Mouse (Mus musculus): ENCODE results near the gene Trrap. TPM values are rescaled to one million over a fixed set of nuclear protein-coding genes. Genes with fewer than 3 reads are reported as not detected.
"Not testable (repeated sequence)": the region's sequence is repeated elsewhere in the genome, so short reads cannot be mapped to it uniquely, and the experiment has no call there.

Gene Trrap
- polyA plus RNA-seq (2012; rRNA removed): 98.4 and 103 TPM in 2 replicates

DNA sequence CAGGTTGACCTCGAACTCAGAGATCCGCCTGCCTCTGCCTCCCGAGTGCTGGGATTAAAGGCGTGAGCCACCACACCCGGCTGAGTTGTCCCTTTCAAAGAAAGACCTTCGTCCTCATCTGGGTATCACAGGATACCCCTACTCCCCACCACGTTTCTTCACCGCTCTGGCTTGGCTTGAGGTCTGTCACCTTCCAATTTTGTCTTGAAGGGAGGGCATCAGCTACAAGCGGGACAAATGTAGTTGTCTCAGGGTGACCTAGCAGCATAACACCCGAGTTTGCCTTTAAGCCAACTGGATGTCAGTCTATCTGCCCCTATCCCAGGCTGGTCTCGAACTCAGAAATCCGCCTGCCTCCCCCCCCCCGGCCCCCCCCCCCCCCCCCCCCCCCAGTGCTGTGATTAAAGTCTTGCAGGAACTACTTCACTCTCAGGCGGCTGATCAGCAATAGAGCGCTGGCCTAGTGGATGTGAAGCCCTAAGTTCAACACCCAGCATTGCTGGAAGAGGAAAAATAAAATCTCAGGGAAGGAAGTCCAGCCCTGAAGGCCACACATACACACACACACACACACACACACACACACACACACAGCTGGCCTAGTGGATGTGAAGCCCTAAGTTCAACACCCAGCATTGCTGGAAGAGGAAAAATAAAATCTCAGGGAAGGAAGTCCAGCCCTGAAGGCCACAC lies at the start of gene Trrap:
Gene Trrap (plus strand): TSS at position 627 of the 693 bp plus-strand sequence.
- DNase-seq (ENCODE audit: low read depth): not testable (repeated sequence)

- DNase-seq (ENCODE audit: low read depth): no peak
Observed at GRCm38 (mm10) chr5:144719781-144720180, 47.8 kb upstream of the Trrap start.

GRCm38 (mm10) chr5:144720281-144720680 lies 47.3 kb upstream of the Trrap start:
- no peak for DNase-seq (ENCODE audit: low read depth)

- DNase-seq (ENCODE audit: low read depth): no peak
Observed at GRCm38 (mm10) chr5:144724926-144725325, 42.6 kb upstream of the Trrap start.

GRCm38 (mm10) chr5:144725554-144725953 lies 42.0 kb upstream of the Trrap start:
- no peak for DNase-seq (ENCODE audit: low read depth)

DNA sequence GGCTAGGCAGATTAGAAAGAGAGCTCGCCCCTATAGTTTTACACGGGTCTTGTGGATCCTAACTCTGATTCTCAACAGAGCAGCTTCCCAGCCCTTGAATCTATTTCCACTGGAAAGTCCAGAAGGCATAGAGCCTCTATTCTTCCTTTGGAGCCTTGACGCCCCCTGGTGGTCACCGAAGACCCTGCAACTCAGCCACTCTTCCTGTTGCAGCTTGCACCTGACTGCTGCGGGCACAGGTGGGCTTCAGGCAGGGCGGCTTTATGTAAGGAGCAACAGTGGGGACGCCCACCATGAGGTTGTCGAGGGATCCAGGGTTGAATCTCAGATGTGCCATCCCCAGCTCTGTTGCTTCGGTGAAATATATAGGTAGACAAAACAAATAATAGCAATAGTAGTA lies 40.4 kb upstream of the Trrap start:
- DNase-seq (ENCODE audit: low read depth): no peak

GRCm38 (mm10) chr5:144728237-144728636 lies 39.3 kb upstream of the Trrap start:
- DNase-seq (ENCODE audit: low read depth): no peak

- DNase-seq (ENCODE audit: low read depth): no peak
Observed at GRCm38 (mm10) chr5:144729216-144729615, 38.3 kb upstream of the Trrap start.

DNA sequence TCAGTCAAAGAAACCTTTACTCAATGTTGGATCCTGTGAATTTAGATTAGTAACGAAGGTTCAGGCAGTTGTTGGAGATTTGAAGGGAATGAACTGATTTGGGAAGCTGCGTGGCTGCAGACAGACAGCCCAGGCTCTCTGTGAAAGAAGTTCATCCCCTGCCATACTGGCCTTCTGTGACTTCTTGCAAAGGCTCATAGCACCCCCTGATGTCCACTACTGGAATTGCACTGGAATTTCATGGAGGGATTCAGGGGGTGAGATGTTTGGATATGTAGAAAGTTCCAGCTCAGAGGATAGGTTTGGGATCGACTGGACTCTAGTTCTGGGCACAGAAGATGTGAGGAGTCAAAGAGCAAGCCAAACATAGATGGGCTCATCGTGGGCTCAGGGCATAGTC lies 33.6 kb upstream of the Trrap start:
- no peak for DNase-seq (ENCODE audit: low read depth)

DNA sequence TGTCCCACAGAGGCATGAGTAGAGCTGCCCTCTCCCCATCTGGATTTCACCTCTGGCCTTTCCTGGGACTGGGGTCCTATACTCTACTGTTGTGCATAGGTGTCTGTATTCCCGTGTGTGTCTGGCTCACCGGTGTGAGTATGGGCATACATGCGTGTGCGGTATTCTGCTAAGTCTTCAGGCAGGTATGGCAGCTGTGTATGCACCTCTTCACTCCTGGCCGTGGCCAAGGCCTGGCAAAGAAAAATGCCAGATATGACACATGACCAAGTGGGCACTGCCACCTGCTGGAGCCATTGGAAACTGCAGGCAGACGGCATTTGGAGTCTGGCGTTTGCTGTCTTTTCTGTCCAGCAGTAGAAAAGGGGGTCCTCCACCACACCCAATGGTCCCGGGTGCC lies 32.6 kb upstream of the Trrap start:
- no peak for DNase-seq (ENCODE audit: low read depth)

DNA sequence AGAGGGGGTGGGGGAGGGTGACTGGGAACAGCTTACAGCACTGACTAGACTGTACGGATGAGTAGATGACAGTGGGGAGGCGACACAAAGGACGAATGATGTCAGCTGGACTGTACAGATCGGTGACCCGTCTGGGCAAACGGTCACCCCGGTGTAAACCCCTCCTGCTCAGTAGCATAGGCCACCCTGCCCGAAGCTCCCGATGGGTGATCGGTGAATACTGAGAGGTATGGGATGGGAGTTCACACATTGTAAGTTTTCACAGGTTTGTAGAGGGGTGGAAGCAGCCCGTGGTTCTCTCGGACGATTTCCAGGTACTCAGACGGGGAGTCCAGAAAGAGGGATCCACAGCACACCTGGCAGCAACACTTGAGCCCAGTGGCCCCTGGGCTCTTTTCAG lies 30.4 kb upstream of the Trrap start:
- no peak for DNase-seq (ENCODE audit: low read depth)

DNA sequence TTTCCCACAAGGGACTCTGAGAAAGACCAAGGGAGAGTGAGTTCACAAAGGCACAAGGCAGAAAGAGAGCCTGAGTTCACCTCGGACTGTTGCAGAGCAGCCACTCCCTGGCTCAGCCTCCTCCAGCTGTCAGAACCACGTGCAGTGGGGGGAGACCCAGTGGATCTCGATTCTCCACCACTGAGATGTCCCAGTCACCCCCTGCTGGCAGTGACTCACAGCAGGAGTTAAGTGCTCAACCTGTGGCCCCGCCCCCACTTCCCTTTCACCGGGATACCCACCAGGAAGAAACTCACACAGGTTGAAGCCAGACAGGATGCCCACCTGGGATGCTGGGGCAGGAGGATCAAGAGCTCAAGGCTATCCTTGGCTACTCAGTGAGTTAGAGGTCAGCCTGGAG lies 15.1 kb upstream of the Trrap start:
- DNase-seq (ENCODE audit: low read depth): no peak

GRCm38 (mm10) chr5:144753041-144753440 lies 14.5 kb upstream of the Trrap start:
- DNase-seq (ENCODE audit: low read depth): no peak

DNA sequence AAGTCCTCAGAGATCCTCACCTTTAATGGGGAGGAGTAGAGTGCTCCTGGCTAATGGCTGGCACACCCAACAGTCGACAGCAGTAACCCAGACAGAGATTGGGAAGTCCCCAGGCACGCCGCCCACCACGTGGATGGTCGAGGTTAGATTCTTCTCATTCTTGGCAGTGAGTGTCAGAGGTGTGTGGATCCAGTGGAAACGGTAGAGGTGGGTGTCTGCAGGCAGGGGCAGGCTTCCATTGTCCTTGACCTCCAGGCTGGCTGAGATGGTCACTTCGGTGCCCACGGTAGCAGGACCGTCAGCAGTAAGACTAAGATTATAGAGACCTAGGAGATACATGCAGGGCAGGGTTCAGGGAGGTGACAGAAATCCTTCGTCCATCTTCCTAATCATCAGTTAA lies 12.3 kb upstream of the Trrap start:
- DNase-seq (ENCODE audit: low read depth): no peak

DNA sequence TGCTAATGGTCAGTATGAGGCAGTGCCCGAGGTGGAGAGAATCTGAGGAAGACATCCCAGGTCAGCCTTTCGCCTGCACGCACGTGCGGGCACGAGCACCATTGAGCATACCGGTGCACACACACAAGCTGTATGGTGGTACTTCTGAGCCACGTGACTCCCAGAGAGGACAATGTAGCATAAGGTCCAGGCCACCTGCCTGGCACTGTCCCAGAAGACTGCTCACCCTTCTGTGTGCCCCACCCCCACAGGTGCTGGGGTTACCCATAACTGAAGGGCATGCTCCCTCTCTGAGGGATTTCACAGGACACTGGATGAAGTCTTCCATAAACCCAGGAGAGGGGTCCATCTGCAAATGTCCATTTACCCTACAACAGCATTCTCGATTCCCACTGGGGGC lies 10.1 kb upstream of the Trrap start:
- DNase-seq (ENCODE audit: low read depth): no peak

GRCm38 (mm10) chr5:144758422-144758821 lies 9.1 kb upstream of the Trrap start:
- DNase-seq (ENCODE audit: low read depth): no peak

- no peak for DNase-seq (ENCODE audit: low read depth)
Observed at GRCm38 (mm10) chr5:144761161-144761868, 6.2 kb upstream of the Trrap start, which contains the start of gene Tmem130. Gene Tmem130, minus strand, starts transcription at chr5:144761818.

DNA sequence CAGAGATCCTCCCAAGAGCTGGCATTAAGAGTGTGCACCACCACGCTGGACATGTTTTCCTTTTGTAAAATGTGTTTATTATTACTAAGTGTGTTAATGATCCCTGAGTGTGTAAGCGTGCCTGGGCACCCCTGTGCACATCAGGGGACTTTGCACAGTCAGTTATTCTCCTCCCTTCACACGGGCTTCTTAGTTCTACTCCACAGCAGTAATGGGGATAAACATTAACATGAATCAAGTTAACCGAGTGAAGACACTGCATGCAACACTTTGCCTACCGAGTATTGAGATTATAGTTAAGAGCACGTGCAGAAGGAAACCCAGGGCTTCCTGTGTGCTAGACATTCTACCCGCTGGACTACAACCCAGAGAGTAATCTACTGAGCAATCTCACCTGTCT lies 1.5 kb upstream of the Trrap start:
- DNase-seq (ENCODE audit: low read depth): no peak

GRCm38 (mm10) chr5:144766646-144767045 lies 886 bp upstream of the Trrap start:
- DNase-seq (ENCODE audit: low read depth): no peak

DNA sequence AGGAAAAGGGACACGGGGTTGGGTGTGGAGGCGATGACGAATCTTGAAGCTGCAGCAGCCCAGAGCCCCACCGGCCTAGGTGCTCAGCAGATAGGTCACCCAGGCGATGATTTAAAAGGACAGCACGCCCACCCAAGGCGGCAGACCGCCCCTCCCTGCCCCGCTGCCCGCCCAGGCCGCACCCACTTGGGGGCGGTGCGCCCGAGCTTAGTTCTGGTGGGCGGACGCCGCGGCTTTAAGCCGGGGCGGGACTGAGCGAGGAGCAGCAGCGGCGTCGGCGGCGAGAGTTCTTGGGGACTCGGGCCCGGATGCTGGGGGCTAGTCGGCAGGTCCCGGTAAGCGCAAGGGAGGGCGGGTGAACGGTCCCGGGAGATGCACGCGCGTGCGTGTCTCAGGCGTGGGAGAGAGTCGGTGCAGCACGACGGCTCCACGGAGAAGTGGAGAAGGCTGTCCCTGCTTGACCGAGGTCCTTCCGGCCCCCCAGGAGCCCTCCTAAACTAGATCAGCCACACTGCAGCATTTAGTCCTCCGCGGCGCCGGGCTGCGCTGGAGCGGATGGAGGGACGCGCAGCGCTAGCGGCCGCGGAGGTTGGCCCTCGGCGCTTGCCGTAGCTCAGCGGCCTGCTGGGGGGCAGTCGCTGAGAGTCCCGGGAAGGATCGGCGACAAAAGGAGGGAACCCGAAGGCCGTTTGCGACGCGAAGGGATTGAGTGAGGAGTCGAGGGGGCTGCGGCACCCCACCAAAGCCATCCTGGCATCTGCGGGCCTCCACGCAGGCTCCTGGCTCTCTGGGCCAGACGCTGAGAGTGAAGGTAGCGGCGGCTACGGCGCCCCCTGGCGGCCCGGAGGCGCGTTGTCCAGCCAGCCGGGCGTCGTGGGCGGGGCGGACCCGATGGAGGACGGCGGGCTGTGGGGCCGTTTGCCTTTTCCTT lies 644 bp downstream of the Trrap start:
- no peak for DNase-seq (ENCODE audit: low read depth)

GRCm38 (mm10) chr5:144769067-144769482 lies 1.5 kb downstream of the Trrap start:
- DNase-seq (ENCODE audit: low read depth): no peak

DNA sequence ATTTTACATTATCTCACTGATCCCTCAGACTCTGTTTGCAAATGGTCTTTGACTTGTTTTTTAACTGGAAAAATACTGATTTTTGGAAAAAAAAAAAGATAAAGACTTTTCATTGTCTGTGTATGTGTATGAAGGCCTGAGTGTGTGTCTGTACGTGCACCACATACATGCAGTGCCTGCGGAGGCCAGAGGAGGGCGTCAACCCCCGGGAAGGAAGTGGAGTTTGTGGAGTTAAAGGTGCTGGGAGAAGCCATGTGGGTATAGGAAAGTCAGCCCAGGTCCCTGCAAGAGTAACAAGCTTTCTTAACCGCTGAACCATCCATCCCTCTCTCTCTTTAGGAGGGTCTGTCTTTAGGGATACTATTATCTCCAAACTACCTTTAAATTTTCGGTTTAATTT lies 5.7 kb downstream of the Trrap start:
- DNase-seq (ENCODE audit: low read depth): no peak
